Mouse (Mus musculus): ENCODE measurements around the gene Haus7.

The Haus7 gene

GRCm38 (mm10) chrX:73458877-73459392, at the start of gene Haus7:
Haus7 (minus strand) TSS chrX:73459044.
- DNase-seq (ENCODE audit: low spot score), result peak; percentile 87

- no peak for DNase-seq (ENCODE audit: low spot score)
Observed at GRCm38 (mm10) chrX:73506577-73506976, 47.7 kb upstream of the Haus7 start.

- no peak for DNase-seq (ENCODE audit: low spot score)
Observed at GRCm38 (mm10) chrX:73505130-73505735, 46.4 kb upstream of the Haus7 start.

- no peak for DNase-seq (ENCODE audit: low spot score)
Observed at GRCm38 (mm10) chrX:73496746-73497145, 37.9 kb upstream of the Haus7 start.

GRCm38 (mm10) chrX:73493567-73493966, 34.7 kb upstream of the Haus7 start:
- DNase-seq (ENCODE audit: low spot score), result peak; percentile 45

GRCm38 (mm10) chrX:73490804-73491203, 32.0 kb upstream of the Haus7 start:
- no peak for DNase-seq (ENCODE audit: low spot score)

GRCm38 (mm10) chrX:73490186-73490585, 31.3 kb upstream of the Haus7 start:
- no peak for DNase-seq (ENCODE audit: low spot score)

- no peak for DNase-seq (ENCODE audit: low spot score)
Observed at GRCm38 (mm10) chrX:73486920-73487319, 28.1 kb upstream of the Haus7 start.

- no peak for DNase-seq (ENCODE audit: low spot score)
Observed at GRCm38 (mm10) chrX:73484870-73485269, 26.0 kb upstream of the Haus7 start.

- DNase-seq (ENCODE audit: low spot score), result no peak
Observed at GRCm38 (mm10) chrX:73484076-73484475, 25.2 kb upstream of the Haus7 start.

GRCm38 (mm10) chrX:73483484-73483810, 24.6 kb upstream of the Haus7 start, which contains the start of gene Bgn:
Bgn (plus strand) TSS chrX:73483602.
- no peak for DNase-seq (ENCODE audit: low spot score)

- DNase-seq (ENCODE audit: low spot score), result no peak
Observed at GRCm38 (mm10) chrX:73482643-73483483, 24.0 kb upstream of the Haus7 start.

GRCm38 (mm10) chrX:73480334-73480733, 21.5 kb upstream of the Haus7 start:
- DNase-seq (ENCODE audit: low spot score), result no peak

- no peak for DNase-seq (ENCODE audit: low spot score)
Observed at GRCm38 (mm10) chrX:73479656-73480055, 20.8 kb upstream of the Haus7 start.

GRCm38 (mm10) chrX:73477500-73477899, 18.7 kb upstream of the Haus7 start:
- no peak for DNase-seq (ENCODE audit: low spot score)

GRCm38 (mm10) chrX:73476621-73477020, 17.8 kb upstream of the Haus7 start:
- DNase-seq (ENCODE audit: low spot score), result no peak

GRCm38 (mm10) chrX:73475658-73476256, 16.9 kb upstream of the Haus7 start:
- DNase-seq (ENCODE audit: low spot score), result no peak

- no peak for DNase-seq (ENCODE audit: low spot score)
Observed at GRCm38 (mm10) chrX:73474340-73475165, 15.7 kb upstream of the Haus7 start.

- DNase-seq (ENCODE audit: low spot score), result no peak
Observed at GRCm38 (mm10) chrX:73471764-73472163, 12.9 kb upstream of the Haus7 start.

- no peak for DNase-seq (ENCODE audit: low spot score)
Observed at GRCm38 (mm10) chrX:73468752-73469151, 9.9 kb upstream of the Haus7 start.

- DNase-seq (ENCODE audit: low spot score), result no peak
Observed at GRCm38 (mm10) chrX:73468330-73468729, 9.5 kb upstream of the Haus7 start.
